Mouse (Mus musculus) midbrain, embryonic 11.5 days (tissue): ENCODE measurements around the gene Ptpn6. TPM values are rescaled to one million over a fixed set of nuclear protein-coding genes. Genes with fewer than 3 reads are reported as not detected.

ENCODE experiments used
- ATAC-seq: fragments of 200-750 bp; cut with Nextera tagmentation; 2 replicates; pipeline ENCODE4 v1.8.0; 2017; ENCODE audit warnings: moderate TSS enrichment, moderate library complexity; ENCODE audit not compliant: low FRiP score
- DNase-seq: peaks from one replicate; pipeline ENCODE4 v3.0.0; 2015; ENCODE audit warnings: low spot score; ENCODE audit errors: missing footprints
- H3K27ac ChIP-seq: fragments of 300-500 bp; sonication (generic); 2 replicates; pipeline ENCODE4 v1.5.1; 2014; ENCODE audit warnings: low read depth, low read length
- H3K27me3 ChIP-seq: fragments of 300-500 bp; sonication (generic); 2 replicates; pipeline ENCODE4 v1.6.1; 2014; ENCODE audit warnings: mild to moderate bottlenecking, low read length, moderate library complexity, mixed read lengths; ENCODE audit not compliant: control insufficient read depth, insufficient read depth
- H3K36me3 ChIP-seq: fragments of 300-500 bp; sonication (generic); 2 replicates; pipeline ENCODE4 v1.6.1; 2014; ENCODE audit warnings: mild to moderate bottlenecking, low read length, moderate library complexity, mixed read lengths; ENCODE audit not compliant: control insufficient read depth, insufficient read depth
- H3K4me1 ChIP-seq: fragments of 300-500 bp; sonication (generic); 2 replicates; pipeline ENCODE4 v1.6.1; 2014; ENCODE audit warnings: low read length; ENCODE audit not compliant: control insufficient read depth, insufficient read depth
- H3K4me2 ChIP-seq: fragments of 300-500 bp; sonication (generic); 2 replicates; pipeline ENCODE4 v1.6.1; 2014; ENCODE audit warnings: mild to moderate bottlenecking, moderate library complexity
- H3K4me3 ChIP-seq: fragments of 300-500 bp; sonication (generic); 2 replicates; pipeline ENCODE4 v1.5.1; 2014; ENCODE audit warnings: low read depth, low read length
- H3K9ac ChIP-seq: fragments of 300-500 bp; sonication (generic); 2 replicates; pipeline ENCODE4 v1.6.1; 2014; ENCODE audit warnings: low read length
- H3K9me3 ChIP-seq: fragments of 300-500 bp; sonication (generic); 2 replicates; pipeline ENCODE4 v1.6.1; 2016; ENCODE audit warnings: low read length; ENCODE audit not compliant: control insufficient read depth
- WGBS: fragments of 180-500 bp; shearing (Covaris S2); extraction: QIAGEN DNeasy Blood & Tissue Kit; methylation state at CpG from one replicate; pipeline ENCODE4 v1.1.7; 2014; 5-methylcytosine and 5-hydroxymethylcytosine counted together
- polyA plus RNA-seq: library from polyadenylated mRNA; unstranded; fragments of >200 nt; fragmentation: Nextera tagmentation; extraction: Ambion mirVana; gene quantifications from 2 replicates; pipeline ENCODE4 v1.2.1, GENCODE M21; 2014

The Ptpn6 gene
- polyA plus RNA-seq, 1 experiment from 2014 or later: 5.1 TPM

DNA sequence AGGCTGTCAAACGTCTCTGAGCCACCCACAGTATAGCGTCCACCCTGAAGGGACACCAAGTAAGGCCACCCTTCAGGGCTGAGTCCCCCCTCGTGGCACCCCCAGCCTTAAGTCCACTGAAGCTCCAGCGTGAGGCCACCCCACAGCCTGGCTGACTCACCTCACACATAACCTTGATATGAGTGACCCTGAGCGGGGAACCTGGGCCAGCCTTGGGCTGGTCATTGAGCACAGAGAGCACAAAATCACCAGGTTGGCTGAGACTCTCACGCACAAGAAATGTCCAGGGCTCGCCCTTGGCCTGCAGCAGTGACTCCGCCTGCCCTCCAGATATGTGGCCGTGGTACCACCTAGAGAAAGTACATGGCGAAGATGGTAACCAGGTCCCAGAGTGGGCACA is 9.9 kb downstream of the Ptpn6 start:
- Histone ChIP-seq H3K4me3 (no peak overlapping the region), H3K9ac (no peak overlapping the region), H3K27me3 (no peaks in the 10 kb centered on the region), H3K36me3 (no peaks in the 10 kb centered on the region), H3K4me1 (no peaks in the 10 kb centered on the region), H3K4me2 (no peak overlapping the region), H3K27ac (no peak overlapping the region), H3K9me3 (no peaks in the 10 kb centered on the region)
- ATAC-seq (no peak), DNase-seq (no peak)
- WGBS: 82% methylated on average over 10 of the region's 10 CpGs

DNA sequence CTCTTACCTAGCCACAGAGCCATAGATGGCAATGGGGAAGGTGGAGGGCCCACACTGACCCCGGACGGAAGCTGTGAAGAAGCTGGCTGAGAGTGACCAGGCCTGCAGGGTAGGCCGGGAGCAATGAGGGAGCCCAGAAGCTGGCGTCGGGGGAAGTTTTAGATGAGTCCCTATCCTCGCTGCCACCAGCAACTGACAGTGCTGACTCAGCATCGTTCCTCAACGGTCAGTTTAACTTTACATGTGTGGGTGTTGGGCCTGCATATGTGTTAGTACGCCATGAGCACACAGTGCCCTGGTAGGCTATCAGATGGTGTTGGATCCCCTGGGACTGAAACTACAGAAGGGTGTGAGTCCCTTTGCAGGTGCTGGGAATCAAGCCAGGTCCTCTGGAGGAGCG is 14.0 kb downstream of the Ptpn6 start:
- H3K27ac ChIP-seq: no peak overlapping the region
- ATAC-seq (no peak), DNase-seq (no peak)
- H3K4me2 ChIP-seq: no peak overlapping the region
- WGBS: 91% methylated on average over 10 of the region's 10 CpGs
- no peak overlapping the region for H3K9ac ChIP-seq
- H3K4me3 ChIP-seq: no peak overlapping the region
- H3K9me3 ChIP-seq: no peaks in the 10 kb centered on the region
- H3K4me1 ChIP-seq: no peaks in the 10 kb centered on the region
- no peaks in the 10 kb centered on the region for H3K36me3 ChIP-seq
- no peaks in the 10 kb centered on the region for H3K27me3 ChIP-seq

DNA sequence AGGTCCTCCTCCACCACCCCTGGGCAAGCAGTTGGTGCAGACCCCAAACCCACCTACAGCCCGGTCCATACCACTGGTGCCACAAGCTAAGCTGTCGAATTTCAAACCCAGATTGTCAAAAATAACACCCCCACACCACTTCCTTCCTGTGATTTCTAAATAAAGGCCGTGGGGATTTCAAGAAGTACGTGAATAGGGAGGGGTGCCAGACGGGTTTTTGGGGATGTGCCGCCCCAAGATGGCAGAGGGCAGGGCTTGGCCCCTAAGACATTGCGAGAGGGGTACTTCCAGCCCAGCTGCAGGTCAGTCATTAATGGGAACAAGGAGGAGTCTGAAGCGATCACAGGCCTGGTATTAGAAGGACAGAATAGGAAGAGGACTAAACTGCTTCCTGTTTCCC is 15.0 kb downstream of the Ptpn6 start:
- H3K9me3 ChIP-seq: no peaks in the 10 kb centered on the region
- no peaks in the 10 kb centered on the region for H3K4me1 ChIP-seq
- no peaks in the 10 kb centered on the region for H3K27me3 ChIP-seq
- H3K4me2 ChIP-seq: no peak overlapping the region
- H3K9ac ChIP-seq: no peak overlapping the region
- no peak overlapping the region for H3K4me3 ChIP-seq
- DNase-seq (no peak), ATAC-seq (no peak)
- no peaks in the 10 kb centered on the region for H3K36me3 ChIP-seq
- no peak overlapping the region for H3K27ac ChIP-seq
- 83% methylated on average over 8 of the region's 8 CpGs for WGBS

GRCm38 (mm10) chr6:124722876-124723473 is 15.5 kb downstream of the Ptpn6 start:
- 88% methylated on average over 6 of the region's 6 CpGs for WGBS
- no peak overlapping the region for H3K4me2 ChIP-seq
- H3K27ac ChIP-seq: no peak overlapping the region
- H3K27me3 ChIP-seq: no peaks in the 10 kb centered on the region
- no peaks in the 10 kb centered on the region for H3K4me1 ChIP-seq
- DNase-seq (peak; percentile 76), ATAC-seq (no peak)
- H3K4me3 ChIP-seq: no peak overlapping the region
- H3K36me3 ChIP-seq: no peaks in the 10 kb centered on the region
- H3K9me3 ChIP-seq: no peaks in the 10 kb centered on the region
- H3K9ac ChIP-seq: no peak overlapping the region

DNA sequence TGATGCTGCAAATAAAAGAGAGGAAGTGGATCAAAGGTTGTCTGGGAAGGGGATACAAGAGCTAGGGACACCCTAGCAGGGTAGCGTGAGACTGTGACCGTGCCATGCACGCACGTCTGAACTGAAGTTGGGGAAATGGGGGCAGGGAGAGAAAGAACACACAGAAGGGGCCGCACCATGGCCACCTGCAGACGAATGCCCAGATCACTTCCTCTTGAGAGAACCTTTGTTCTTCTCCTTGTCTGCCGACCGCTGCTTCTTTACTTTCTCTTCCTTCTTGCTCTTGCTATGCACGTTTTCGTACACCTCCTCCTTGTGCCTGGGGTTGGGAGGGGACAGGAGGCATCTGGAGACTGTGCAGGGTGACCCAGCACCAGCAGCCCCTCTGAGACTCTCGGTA is 17.6 kb downstream of the Ptpn6 start:
- H3K36me3 ChIP-seq: peaks cover 4% of the 10 kb centered on the region; the same call in 1 of the 2 replicates
- H3K27me3 ChIP-seq: no peaks in the 10 kb centered on the region
- ATAC-seq: no peak
- no peak overlapping the region for H3K4me3 ChIP-seq
- no peaks in the 10 kb centered on the region for H3K9me3 ChIP-seq
- WGBS: 74% methylated on average over 11 of the region's 11 CpGs
- H3K27ac ChIP-seq: no peak overlapping the region
- no peak overlapping the region for H3K4me2 ChIP-seq
- no peak overlapping the region for H3K9ac ChIP-seq
- DNase-seq: peak; percentile 51
- H3K4me1 ChIP-seq: no peaks in the 10 kb centered on the region

GRCm38 (mm10) chr6:124719354-124719978 is 19.0 kb downstream of the Ptpn6 start:
- Histone ChIP-seq H3K9ac (no peak overlapping the region), H3K27me3 (no peaks in the 10 kb centered on the region), H3K36me3 (peaks cover 4% of the 10 kb centered on the region; the same call in 1 of the 2 replicates), H3K4me1 (no peaks in the 10 kb centered on the region), H3K4me2 (no peak overlapping the region), H3K27ac (no peak overlapping the region), H3K4me3 (no peak overlapping the region), H3K9me3 (no peaks in the 10 kb centered on the region)
- WGBS: 73% methylated on average over 7 of the region's 7 CpGs
- ATAC-seq (no peak), DNase-seq (peak; percentile 81)

DNA sequence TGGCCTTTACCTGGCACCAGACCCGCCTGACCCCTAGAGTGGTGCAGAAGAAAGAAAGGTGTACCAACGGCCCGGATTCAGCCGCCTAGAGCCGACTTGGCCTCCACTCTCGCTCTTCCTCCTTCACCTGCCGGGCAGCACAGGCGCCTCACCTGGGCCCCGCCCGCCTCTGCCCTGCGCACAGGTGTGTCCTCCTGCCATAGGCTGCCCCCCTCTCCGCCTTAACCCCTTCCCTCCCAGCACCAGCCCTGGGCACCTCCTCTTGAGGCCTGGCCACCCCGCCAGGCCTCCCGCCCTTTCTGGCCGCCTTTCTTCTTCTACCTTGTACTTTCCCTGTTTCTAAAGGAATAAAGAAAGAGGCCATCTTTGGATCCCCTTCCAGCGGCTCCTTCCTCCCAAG is 19.8 kb downstream of the Ptpn6 start:
- H3K4me2 ChIP-seq: no peak overlapping the region
- 67% methylated on average over 16 of the region's 16 CpGs for WGBS
- no peaks in the 10 kb centered on the region for H3K4me1 ChIP-seq
- H3K4me3 ChIP-seq: no peak overlapping the region
- H3K27me3 ChIP-seq: no peaks in the 10 kb centered on the region
- no peak overlapping the region for H3K9ac ChIP-seq
- ATAC-seq (no peak), DNase-seq (peak; percentile 84)
- peaks cover 4% of the 10 kb centered on the region; the same call in 1 of the 2 replicates for H3K36me3 ChIP-seq
- no peak overlapping the region for H3K27ac ChIP-seq
- H3K9me3 ChIP-seq: no peaks in the 10 kb centered on the region

- no peak for DNase-seq
- no peak overlapping the region for H3K4me2 ChIP-seq
- no peak for ATAC-seq
- peaks cover 4% of the 10 kb centered on the region; the same call in 1 of the 2 replicates for H3K36me3 ChIP-seq
- 80% methylated on average over 13 of the region's 13 CpGs for WGBS
- no peaks in the 10 kb centered on the region for H3K27me3 ChIP-seq
- no peak overlapping the region for H3K9ac ChIP-seq
- H3K4me1 ChIP-seq: peaks cover 6% of the 10 kb centered on the region
- H3K27ac ChIP-seq: no peak overlapping the region
- H3K9me3 ChIP-seq: no peaks in the 10 kb centered on the region
- no peak overlapping the region for H3K4me3 ChIP-seq
These were observed 20.5 kb downstream of the Ptpn6 start for GRCm38 (mm10) chr6:124717968-124718367.

GRCm38 (mm10) chr6:124716864-124717490 is 21.5 kb downstream of the Ptpn6 start:
- Histone ChIP-seq H3K9ac (no peak overlapping the region), H3K4me3 (no peak overlapping the region), H3K4me1 (peaks cover 9% of the 10 kb centered on the region), H3K9me3 (no peaks in the 10 kb centered on the region), H3K36me3 (peaks cover 4% of the 10 kb centered on the region; the same call in 1 of the 2 replicates), H3K27ac (no peak overlapping the region), H3K27me3 (no peaks in the 10 kb centered on the region), H3K4me2 (no peak overlapping the region)
- DNase-seq (peak; percentile 86), ATAC-seq (no peak)
- 71% methylated on average over 20 of the region's 20 CpGs for WGBS
